Mouse (Mus musculus) heart, postnatal 0 days (tissue): Measurements from ENCODE around the gene Dpp9.

Experiments
- CTCF ChIP-seq: IDR thresholded peaks from 2 replicates; pipeline ENCODE4 v1.5.1; 2016; ENCODE audit warnings: antibody characterized with exemption, control low read depth, low read depth
- EP300 ChIP-seq: IDR thresholded peaks from 2 replicates; pipeline ENCODE4 v1.6.1; 2016; ENCODE audit warnings: antibody characterized with exemption, low read depth

GRCm38 (mm10) chr17:56211090-56211489, 7.6 kb downstream of the Dpp9 start:
- TF ChIP-seq CTCF: no peak
- TF ChIP-seq EP300: 0 out of 2 replicates have a peak, but pooled peaks have one; percentile 19
